Mouse (Mus musculus) midbrain, postnatal 0 days (tissue): ENCODE results near the gene Cdc42ep2. TPM values are rescaled to one million over a fixed set of nuclear protein-coding genes. Genes with fewer than 3 reads are reported as not detected.

ENCODE experiments used
- ATAC-seq: fragments of 200-750 bp; cut with Nextera tagmentation; 2 replicates; pipeline ENCODE4 v1.8.0; 2017; ENCODE audit warnings: moderate number of reproducible peaks, mild to moderate bottlenecking, moderate TSS enrichment, moderate library complexity; ENCODE audit not compliant: low FRiP score
- DNase-seq: peaks from one replicate; pipeline ENCODE4 v3.0.0-alpha.2; 2015; ENCODE audit warnings: low spot score
- H3K27ac ChIP-seq: fragments of 300-500 bp; sonication (generic); 2 replicates; pipeline ENCODE4 v1.5.1; 2014; ENCODE audit warnings: low read depth, mild to moderate bottlenecking, low read length, mixed read lengths
- H3K27me3 ChIP-seq: fragments of 300-500 bp; sonication (generic); 2 replicates; pipeline ENCODE4 v1.6.1; 2014; ENCODE audit warnings: low read length, control low read depth, mixed read lengths; ENCODE audit not compliant: insufficient read depth
- H3K36me3 ChIP-seq: fragments of 300-500 bp; sonication (generic); 2 replicates; pipeline ENCODE4 v1.6.1; 2014; ENCODE audit warnings: low read length, control low read depth, mixed read lengths; ENCODE audit not compliant: insufficient read depth
- H3K4me1 ChIP-seq: fragments of 300-500 bp; sonication (generic); 2 replicates; pipeline ENCODE4 v1.6.1; 2014; ENCODE audit warnings: mild to moderate bottlenecking, control low read depth, antibody characterized with exemption, low read length, mixed read lengths; ENCODE audit not compliant: insufficient read depth
- H3K4me2 ChIP-seq: fragments of 300-500 bp; sonication (generic); 2 replicates; pipeline ENCODE4 v1.6.1; 2014; ENCODE audit warnings: low read depth, mild to moderate bottlenecking, low read length, mixed read lengths; ENCODE audit not compliant: poor library complexity, severe bottlenecking
- H3K4me3 ChIP-seq: fragments of 300-500 bp; sonication (generic); 2 replicates; pipeline ENCODE4 v1.5.1; 2014; ENCODE audit warnings: low read depth, mild to moderate bottlenecking, low read length, moderate library complexity
- H3K9ac ChIP-seq: fragments of 300-500 bp; sonication (generic); replicated peaks from 2 replicates; pipeline ENCODE4 v1.6.1; 2014; ENCODE audit warnings: mild to moderate bottlenecking, low read length, moderate library complexity, mixed read lengths; ENCODE audit not compliant: poor library complexity, severe bottlenecking
- H3K9me3 ChIP-seq: fragments of 300-500 bp; sonication (generic); 2 replicates; pipeline ENCODE4 v1.6.1; 2016; ENCODE audit warnings: low read length, control low read depth
- CTCF ChIP-seq: IDR thresholded peaks from 2 replicates; pipeline ENCODE4 v1.5.1; 2016; ENCODE audit warnings: antibody characterized with exemption, mild to moderate bottlenecking
- WGBS: fragments of 180-500 bp; shearing (Covaris S2); extraction: QIAGEN DNeasy Blood & Tissue Kit; methylation state at CpG from one replicate; pipeline ENCODE4 v1.1.7; 2014; 5-methylcytosine and 5-hydroxymethylcytosine counted together
- polyA plus RNA-seq: library from polyadenylated mRNA; unstranded; fragments of >200 nt; fragmentation: Nextera tagmentation; extraction: Ambion mirVana; gene quantifications from 2 replicates; pipeline ENCODE4 v1.2.1, GENCODE M21; 2015
- total RNA-seq: library from RNA; depleted of rRNA; stranded (reverse); fragments of >200 nt; gene quantifications from 2 replicates; pipeline ENCODE4 v1.2.3, GENCODE M21; 2014

Cdc42ep2 gene
- total and polyA plus RNA-seq, 2 experiments from 2014 or later = 19.2 to 28.4 TPM

GRCm38 (mm10) chr19:5935266-5935665 lies 10.7 kb upstream of the Cdc42ep2 start:
- no peaks in the 10 kb centered on the region for H3K9me3 ChIP-seq
- no peak for DNase-seq
- no peak overlapping the region for H3K4me2 ChIP-seq
- no peaks in the 10 kb centered on the region for H3K27me3 ChIP-seq
- no peak overlapping the region for H3K4me3 ChIP-seq
- H3K4me1 ChIP-seq = peaks cover 5% of the 10 kb centered on the region; the same call in 1 of the 2 replicates
- ATAC-seq = no peak
- H3K27ac ChIP-seq = no peak overlapping the region
- no peak for TF ChIP-seq CTCF
- H3K9ac ChIP-seq = no peak overlapping the region
- no peaks in the 10 kb centered on the region for H3K36me3 ChIP-seq
- 77% methylated on average over 3 of the region's 3 CpGs for WGBS

GRCm38 (mm10) chr19:5929634-5930596 lies 5.3 kb upstream of the Cdc42ep2 start:
- no peaks in the 10 kb centered on the region for H3K36me3 ChIP-seq
- WGBS = 66% methylated on average over 14 of the region's 14 CpGs
- no peak overlapping the region for H3K9ac ChIP-seq
- no peak for TF ChIP-seq CTCF
- ATAC-seq (no peak), DNase-seq (no peak)
- H3K4me3 ChIP-seq = no peak overlapping the region
- no peaks in the 10 kb centered on the region for H3K27me3 ChIP-seq
- H3K4me1 ChIP-seq = no peaks in the 10 kb centered on the region
- no peak overlapping the region for H3K4me2 ChIP-seq
- H3K9me3 ChIP-seq = no peaks in the 10 kb centered on the region
- no peak overlapping the region for H3K27ac ChIP-seq

GRCm38 (mm10) chr19:5928546-5928945 lies 3.9 kb upstream of the Cdc42ep2 start:
- ATAC-seq (no peak), DNase-seq (no peak)
- Histone ChIP-seq H3K9me3 (no peaks in the 10 kb centered on the region), H3K4me2 (no peak overlapping the region), H3K36me3 (no peaks in the 10 kb centered on the region), H3K4me1 (no peaks in the 10 kb centered on the region), H3K9ac (no peak overlapping the region), H3K27me3 (no peaks in the 10 kb centered on the region), H3K27ac (no peak overlapping the region), H3K4me3 (no peak overlapping the region)
- no peak for TF ChIP-seq CTCF
- 77% methylated on average over 3 of the region's 3 CpGs for WGBS

GRCm38 (mm10) chr19:5928104-5928503 lies 3.5 kb upstream of the Cdc42ep2 start:
- ATAC-seq (no peak), DNase-seq (no peak)
- no peak for TF ChIP-seq CTCF
- no peaks in the 10 kb centered on the region for H3K36me3 ChIP-seq
- H3K9me3 ChIP-seq = no peaks in the 10 kb centered on the region
- H3K4me1 ChIP-seq = no peaks in the 10 kb centered on the region
- H3K9ac ChIP-seq = no peak overlapping the region
- H3K27me3 ChIP-seq = no peaks in the 10 kb centered on the region
- WGBS = 78% methylated on average over 6 of the region's 6 CpGs
- H3K27ac ChIP-seq = no peak overlapping the region
- no peak overlapping the region for H3K4me3 ChIP-seq
- no peak overlapping the region for H3K4me2 ChIP-seq

- ATAC-seq = no peak
- no peak for DNase-seq
- H3K27me3 ChIP-seq = no peaks in the 10 kb centered on the region
- WGBS = 76% methylated on average over 8 of the region's 8 CpGs
- H3K4me2 ChIP-seq = no peak overlapping the region
- no peak overlapping the region for H3K27ac ChIP-seq
- no peaks in the 10 kb centered on the region for H3K36me3 ChIP-seq
- H3K9me3 ChIP-seq = no peaks in the 10 kb centered on the region
- H3K4me1 ChIP-seq = no peaks in the 10 kb centered on the region
- TF ChIP-seq CTCF = no peak
- no peak overlapping the region for H3K4me3 ChIP-seq
- no peak overlapping the region for H3K9ac ChIP-seq
Observed at GRCm38 (mm10) chr19:5927532-5927931, 2.9 kb upstream of the Cdc42ep2 start.

GRCm38 (mm10) chr19:5927026-5927425 lies 2.4 kb upstream of the Cdc42ep2 start:
- Histone ChIP-seq H3K4me3 (no peak overlapping the region), H3K9me3 (no peaks in the 10 kb centered on the region), H3K4me1 (no peaks in the 10 kb centered on the region), H3K27me3 (no peaks in the 10 kb centered on the region), H3K4me2 (no peak overlapping the region), H3K9ac (no peak overlapping the region), H3K36me3 (no peaks in the 10 kb centered on the region), H3K27ac (no peak overlapping the region)
- no peak for ATAC-seq
- 76% methylated on average over 11 of the region's 11 CpGs for WGBS
- TF ChIP-seq CTCF = no peak
- DNase-seq = no peak
